Mouse (Mus musculus): Measurements from ENCODE around the gene Rabgap1.
A peak's percentile ranks its signal among the peaks of the same experiment; 100 is the strongest.

The Rabgap1 gene

DNA sequence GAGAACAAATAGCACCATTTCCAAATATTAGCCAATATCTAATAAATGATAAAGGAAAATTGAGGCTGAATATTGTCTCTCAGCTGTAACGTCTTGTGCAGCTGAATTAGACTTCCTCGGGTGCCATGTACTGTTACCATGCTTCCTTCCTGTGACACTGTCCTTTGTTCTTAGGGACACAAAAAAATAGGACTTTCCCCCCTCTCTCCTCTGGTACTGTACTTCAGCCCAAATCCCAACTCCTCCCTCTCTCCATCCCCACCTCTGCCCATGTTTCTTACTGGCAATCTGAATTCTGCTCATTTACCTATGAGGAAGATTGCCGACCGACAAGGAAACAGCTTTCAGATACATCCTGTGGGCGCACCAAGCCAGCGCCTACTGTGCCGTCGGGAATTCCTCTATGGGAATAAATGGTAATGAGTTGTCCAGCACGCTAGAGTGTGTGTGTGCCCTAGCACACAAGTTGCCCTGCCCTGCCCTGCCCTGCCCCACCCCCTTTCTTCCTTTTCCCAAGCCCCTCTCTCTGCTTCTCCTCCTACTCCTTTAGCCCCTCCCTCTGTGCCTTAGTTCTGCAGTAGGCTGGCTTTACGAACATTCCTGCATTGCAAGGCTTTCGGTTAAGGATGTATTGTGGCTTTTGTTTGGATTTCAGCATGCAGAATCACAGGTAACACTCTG, 73.1 kb downstream of the Rabgap1 start, which contains the start of gene Gpr21:
Gene Gpr21, plus strand, starts transcription at position 303 of the 681 bp plus-strand sequence.
- peak; percentile 49 for DNase-seq (ENCODE audit: low spot score)

DNA sequence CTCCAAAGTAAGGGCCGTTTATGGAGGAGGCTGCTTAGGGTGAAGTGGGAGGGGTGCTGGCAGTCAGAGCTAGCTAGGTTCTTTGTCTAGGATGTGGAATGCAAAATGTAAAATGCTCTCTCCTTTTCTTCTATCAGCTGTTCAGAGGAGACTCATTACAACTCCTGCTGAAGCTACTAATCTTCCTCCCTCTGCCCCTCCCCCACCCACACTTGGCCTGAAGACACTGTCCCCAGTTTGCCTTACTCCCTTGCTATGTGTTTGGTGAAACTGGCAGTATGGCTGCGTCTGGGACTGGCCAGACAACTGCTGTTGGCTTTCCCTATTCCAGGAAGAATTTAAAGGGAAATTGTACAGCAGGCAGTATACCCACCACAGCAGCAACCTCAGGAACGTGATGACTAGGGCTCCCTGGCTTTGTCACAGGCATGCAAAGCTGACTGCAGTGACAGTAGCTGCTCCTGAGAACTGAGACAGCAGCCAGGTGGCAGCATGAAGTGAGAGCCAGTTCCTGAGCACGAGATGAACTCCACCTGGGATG, 73.9 kb downstream of the Rabgap1 start:
- no peak for DNase-seq (ENCODE audit: low spot score)

DNA sequence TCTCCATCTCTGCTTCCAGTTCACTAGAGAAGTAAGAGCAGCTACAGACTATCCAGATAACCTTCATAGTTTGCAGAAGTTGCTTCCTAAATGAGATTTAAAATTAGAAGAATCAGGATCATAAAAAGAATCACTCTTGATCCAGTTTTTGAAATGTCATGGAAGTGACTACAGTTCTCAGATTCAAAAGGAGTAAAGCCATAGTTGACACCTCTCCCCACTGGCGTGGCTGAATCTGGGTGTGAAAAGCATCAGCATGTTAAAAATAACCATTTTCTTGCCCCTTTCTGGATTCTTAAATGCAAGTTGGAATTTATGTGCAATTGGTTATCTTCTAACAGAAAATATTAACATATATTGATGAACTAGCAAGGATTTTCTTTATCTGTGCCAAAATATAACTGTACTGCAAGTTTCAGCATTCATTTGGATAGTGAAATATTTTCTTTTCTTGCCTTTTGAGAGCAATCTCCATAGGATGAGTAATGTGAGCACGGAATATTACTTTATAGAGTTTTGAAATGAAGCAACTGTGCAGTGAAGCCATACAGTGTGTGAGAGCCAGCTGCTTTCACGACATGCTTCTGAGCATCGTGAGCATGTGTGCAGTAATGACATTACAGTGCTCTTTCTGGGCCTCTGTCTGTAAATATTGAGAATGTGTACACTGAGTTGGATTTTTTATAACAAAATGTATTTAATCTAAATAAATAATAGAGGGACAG, 75.6 kb downstream of the Rabgap1 start:
- DNase-seq (ENCODE audit: low spot score): no peak

DNA sequence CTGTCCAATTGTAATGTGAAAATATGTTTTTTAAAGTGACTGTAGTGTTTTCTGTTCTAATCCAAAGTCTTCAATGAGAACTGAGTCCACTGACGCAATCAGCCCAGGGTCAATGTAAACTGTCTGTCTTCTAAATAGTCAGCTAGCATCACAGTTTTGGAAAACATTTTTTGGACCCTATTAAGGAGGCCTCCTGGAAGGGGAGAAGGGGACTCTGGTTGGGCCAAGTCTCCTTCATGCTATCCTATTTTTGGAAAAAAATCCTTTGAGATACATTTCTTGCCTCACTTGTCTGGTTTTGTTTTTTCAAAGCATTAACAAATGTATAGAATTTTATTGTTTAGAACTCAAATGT, 76.2 kb downstream of the Rabgap1 start:
- DNase-seq (ENCODE audit: low spot score): no peak

DNA sequence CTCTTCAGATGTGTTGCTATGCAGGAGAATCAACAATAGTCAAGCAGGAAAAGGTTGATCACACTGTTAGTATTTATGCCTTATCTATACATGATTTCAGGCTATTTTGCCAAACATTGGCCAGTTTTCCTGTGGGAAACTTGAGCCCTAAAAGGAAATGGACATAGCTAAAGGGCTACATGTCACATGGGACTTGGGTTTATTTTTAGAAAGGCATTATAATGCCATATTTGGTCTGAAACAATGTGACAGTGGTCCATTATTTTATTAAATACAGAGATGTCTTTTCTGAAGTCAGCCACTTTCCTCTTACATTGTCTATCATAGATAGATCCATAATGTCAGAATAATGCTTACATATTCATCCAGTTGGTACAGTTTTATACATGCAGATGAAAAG, 84.5 kb downstream of the Rabgap1 start:
- DNase-seq (ENCODE audit: low spot score): no peak

DNA sequence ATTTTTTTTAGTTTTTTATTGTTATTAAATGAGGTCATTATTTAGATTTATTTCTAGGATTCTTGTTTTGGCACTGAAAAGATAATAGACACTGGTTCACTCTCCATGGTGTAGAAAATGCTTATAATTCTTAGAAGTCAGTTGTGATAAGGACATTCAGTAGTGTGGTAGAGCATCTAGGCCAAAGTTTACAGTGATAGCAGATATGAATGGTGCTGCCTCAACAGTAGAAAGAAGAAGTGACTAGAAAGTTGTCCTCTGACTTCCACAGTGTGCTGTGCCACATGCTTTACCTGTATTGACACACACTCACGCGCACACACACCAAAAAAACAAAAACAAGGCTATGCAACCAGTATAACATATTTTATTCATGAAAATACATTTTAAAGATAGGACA, 86.3 kb downstream of the Rabgap1 start:
- no peak for DNase-seq (ENCODE audit: low spot score)

DNA sequence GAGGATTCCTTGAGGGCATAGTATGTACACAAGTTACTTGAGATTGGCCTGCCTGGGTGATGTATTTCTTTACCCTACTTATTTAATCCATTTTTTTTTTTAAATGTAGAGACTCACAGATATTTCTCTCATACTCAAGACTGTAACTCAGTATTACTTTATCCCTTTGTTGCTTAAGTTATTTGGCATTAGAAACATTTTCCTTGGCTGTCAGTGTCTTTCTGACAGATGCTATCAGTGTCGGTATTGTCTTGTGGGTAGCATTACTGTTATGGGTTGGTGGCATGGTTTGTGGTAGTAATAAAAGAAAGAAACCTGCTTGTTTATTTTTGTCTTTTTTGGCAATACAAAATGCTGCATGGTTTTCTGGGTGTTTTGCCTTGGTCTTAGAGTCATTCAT, 87.7 kb downstream of the Rabgap1 start:
- no peak for DNase-seq (ENCODE audit: low spot score)

DNA sequence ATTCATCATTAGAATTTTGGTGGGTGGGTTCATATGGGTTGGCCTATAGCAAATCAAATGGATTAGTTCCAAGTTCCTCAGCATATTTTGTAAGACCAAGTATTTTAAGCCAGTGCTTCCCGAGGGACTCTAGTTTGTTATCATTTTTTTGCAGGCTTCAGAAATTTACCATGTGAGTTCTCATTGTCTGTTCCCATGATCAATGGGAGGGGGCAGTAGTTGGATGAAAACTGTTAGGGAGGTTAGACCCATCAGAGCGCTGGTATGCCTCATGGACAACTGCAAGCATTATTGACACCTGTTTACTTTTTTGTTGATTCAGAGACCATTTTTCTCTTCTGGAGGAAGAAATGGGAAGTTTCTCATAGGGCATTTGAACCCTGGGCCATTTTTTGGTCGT, 88.6 kb downstream of the Rabgap1 start:
- no peak for DNase-seq (ENCODE audit: low spot score)

DNA sequence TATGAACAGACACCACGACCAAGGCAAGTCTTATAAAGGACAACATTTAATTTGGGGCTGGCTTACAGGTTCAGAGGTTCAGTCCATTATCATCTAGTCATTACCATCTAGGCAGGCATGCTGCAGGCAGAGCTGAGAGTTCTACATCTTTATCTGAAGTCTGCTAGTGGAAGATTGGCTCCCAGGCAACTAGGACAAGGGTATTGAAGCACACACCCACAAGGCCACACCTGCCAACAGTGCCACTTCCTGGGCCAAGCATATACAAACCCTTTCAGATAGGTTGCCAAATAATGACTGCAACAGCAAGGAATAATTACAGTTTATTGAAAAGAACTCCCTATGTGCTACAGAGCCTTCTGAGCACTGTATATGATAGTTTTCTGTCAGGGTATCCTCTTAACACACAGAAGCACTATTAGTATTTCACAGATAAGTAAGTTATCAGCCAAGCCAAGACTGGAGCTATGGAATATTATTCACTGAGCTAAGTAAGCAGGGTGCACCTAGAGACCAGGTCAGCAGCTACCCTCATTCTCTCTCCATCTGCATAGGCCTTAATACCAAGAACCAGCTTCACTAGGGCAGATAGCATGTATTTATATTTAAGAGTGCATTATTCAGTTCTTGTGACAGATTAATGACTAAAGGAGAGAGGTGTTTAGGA, 106.4 kb downstream of the Rabgap1 start:
- DNase-seq (ENCODE audit: low spot score): no peak

DNA sequence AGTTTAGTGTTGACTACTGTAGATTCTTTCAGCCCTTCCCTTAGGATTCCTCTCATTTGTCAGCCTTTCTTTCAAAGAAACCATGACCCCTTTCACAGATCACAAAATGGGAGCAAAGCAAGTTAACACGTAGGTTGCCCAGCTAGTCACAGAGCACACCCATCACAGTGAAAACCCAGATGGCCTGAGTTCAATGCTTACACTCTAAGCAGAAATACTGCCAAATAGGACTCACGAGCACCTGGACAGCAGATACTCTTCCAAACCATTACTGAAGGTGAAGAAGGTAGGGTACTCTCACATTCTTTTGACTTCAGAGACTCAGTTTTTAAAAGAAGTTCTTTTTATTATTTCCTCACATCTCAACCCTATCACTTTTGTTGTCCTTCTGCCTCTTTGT, 113.3 kb downstream of the Rabgap1 start:
- no peak for DNase-seq (ENCODE audit: low spot score)

DNA sequence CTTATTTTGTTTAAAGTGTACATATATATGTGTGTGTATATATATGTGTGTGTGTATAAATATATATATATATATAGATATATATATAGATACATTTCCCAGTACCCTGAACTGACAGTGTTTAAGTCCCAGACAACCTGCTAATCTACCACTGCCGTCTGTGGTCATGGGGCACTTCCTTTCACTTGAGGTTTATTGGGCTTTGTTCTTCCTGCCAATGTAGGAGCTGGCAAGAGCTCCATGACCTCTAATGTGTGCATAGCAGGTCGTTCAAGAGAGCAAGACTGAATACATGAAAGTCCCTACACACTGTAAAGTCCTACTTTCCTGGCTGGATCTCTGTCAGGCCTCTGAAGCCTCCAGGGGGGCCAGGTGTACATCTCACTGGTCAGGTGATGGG, 122.5 kb downstream of the Rabgap1 start:
- no peak for DNase-seq (ENCODE audit: low spot score)

DNA sequence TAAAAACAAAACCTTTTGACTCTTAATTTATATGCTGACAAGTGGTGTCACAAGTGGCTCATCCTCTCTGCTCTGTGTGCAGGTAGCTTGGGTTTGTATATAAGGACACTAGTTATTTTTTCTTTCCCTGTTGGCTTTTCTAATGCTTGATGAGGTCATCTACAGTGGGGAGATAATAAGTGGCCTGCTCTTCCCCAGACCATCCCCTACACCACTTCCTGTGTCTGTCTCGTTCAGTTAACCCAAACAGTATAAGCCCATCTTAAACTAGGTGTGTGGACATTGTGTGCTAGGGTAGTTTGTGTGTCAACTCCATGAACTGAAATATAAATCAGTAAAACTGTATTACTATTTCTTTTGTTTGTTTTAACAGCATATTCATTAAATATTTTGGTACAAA, 123.0 kb downstream of the Rabgap1 start:
- DNase-seq (ENCODE audit: low spot score): no peak

DNA sequence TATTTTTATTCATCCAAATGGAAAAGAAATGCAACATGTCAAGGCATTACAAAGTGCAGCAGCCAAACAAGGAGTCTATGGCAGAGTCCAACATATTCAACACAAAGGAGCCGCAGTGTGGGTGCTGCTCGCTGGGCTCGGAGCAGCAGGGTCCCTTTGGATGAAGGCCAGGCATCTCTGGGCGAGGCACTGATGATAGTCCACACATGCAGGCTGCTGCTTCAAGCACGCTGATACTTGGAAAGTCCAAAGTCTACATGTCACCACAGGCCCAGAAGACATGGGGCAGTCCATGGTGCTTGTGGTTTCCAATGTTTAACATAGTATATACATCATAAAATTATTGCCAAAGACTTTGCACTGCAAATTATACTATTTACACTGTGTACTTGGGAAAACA, 126.8 kb downstream of the Rabgap1 start:
- DNase-seq (ENCODE audit: low spot score): no peak

DNA sequence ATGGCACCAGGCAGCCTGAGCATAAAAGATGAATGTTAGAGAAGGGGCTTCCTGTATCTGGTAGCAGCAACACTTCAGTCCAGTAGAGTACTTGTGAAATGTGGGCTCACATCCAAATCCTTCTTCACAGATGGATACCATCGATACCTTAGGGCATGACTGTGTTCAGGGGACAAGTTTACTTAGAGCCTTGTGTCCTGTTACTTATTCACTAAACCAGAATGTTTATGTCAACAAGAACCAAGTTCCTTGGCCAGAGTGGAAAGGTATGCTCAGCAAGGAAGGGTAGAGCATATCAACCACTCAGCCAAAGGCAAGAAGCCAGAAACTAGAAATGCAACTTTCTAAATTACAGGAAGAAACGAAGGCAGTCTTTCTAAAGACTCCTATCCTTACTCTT, 127.6 kb downstream of the Rabgap1 start:
- DNase-seq (ENCODE audit: low spot score): no peak

DNA sequence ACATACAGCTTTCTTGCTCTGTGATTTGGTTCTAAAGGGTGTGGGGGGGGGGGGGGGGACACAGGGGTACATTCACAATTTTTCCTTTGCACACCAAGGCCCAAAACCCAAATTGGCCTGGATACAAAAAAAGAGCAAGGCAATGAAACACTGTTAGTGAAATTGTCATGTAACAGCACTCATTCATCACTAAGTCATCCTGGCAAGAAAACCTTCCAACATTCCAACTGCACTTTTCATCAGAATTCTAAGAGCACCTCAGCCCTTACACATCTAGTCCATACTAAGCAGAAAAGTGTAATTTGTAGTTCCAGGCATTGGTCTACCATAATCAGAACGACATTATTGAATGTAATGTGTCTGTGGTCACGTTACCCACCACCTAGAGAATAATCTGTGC, 129.1 kb downstream of the Rabgap1 start:
- DNase-seq (ENCODE audit: low spot score): no peak

DNA sequence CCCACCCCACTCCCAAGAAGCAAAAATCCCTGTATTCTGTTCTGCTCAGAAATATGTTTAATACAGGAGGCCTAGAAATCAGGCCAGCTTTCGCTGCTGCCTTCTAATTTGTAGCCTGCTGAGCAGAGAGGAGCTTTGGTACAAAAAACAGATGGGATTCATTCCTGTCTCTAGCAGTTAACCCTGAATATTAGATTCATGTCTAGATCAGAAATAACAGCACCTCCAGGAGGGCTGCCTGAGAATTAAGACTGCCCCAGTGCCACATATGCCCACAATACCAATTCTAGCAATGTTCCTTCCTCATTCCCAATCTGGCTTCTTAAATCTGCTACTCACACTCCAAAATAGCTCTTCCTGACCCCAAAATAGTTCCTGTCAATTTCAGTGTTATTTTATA, 133.6 kb downstream of the Rabgap1 start:
- no peak for DNase-seq (ENCODE audit: low spot score)

DNA sequence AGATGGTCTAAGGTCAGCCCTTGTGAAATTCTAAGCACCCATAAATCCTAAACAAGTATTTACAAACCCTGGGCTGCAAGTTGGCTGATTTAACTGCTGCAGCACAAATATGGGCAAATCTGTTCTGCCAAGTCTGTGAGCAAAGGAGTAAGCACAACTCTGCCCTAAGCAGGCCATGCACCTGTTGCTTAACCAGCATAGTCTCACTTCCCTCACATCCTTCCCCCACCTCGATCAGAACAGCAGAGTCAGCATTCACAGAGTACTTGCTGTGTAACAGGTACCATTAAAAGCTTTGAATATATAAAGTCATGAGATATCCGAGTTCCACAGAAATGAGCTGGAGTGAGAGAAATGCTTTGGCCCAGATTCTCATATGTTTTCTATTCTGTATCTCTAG, 135.1 kb downstream of the Rabgap1 start:
- no peak for DNase-seq (ENCODE audit: low spot score)

DNA sequence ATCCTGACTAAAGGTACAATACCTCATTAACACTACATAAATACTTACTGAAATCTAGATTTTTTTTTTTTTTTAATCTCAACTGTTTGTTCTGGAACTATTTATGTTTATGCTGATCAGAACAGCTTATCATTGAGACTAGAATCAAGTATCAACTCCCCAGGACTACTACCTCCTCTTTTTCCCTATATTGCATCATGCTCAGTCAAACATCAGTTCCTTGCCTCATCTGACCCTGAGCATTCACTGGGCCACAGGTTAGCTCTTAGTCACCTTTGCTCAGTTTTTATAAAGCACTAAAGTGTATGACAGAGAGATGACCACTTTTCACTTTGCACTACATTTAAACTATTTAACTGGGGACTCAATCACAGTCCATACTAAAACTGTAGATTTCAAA, 144.8 kb downstream of the Rabgap1 start:
- no peak for DNase-seq (ENCODE audit: low spot score)
